Comparison of ENCODE assay signal across 28 mouse cellular contexts in the genomic region with DNA sequence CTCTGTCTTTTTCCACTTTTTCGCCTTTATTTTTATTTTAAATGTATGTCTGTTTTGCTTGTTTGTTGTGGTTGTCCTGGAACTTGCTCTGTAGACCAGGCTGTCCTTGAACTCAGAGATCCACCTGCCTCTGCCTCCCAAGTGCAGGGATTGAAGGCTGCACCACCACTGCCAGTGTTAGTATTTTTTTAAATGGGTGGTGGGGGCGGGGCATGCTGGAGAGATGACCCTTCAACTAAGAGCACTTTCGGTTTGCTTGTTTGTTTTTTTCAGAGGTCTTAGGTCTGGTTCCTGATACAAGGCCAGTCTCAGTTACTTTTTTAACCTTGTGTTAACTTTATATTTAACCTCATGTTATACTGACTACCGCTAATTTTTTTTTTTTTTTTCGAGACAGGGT. TPM values are rescaled to one million over a fixed set of nuclear protein-coding genes. Genes with fewer than 3 reads are reported as not detected.
A peak's percentile ranks its signal among the peaks of the same experiment; 100 is the strongest.
DNase-seq lines count a peak whose midpoint lies in the region; ATAC-seq and TF ChIP-seq lines count a peak whose summit lies in the region.
"Had no signal": no experiment of that assay in that cellular context is flagged by ENCODE, and none has a peak within 500 bp of the region (broad histone marks: within the 10 kb centered on the region; RNA-seq: fewer than 3 reads in every experiment).

No protein-coding gene starts in this region.

- H3K4me3 ChIP-seq in liver, adult 2 months (ENCODE audit: insufficient read depth, low read depth, low read length) = no peak overlapping the region
- H3K4me3 ChIP-seq in liver, embryonic 11.5 days (ENCODE audit: low read depth, low read length) = no peak overlapping the region
- no peak overlapping the region for H3K4me3 ChIP-seq in bone marrow, adult 2 months (replicated peaks; ENCODE audit: control insufficient read depth, low read depth, low read length)
- no peak overlapping the region for H3K4me3 ChIP-seq in macrophage (ENCODE audit: inconsistent target)
- H3K4me3 ChIP-seq: erythroblast, embryonic 14.5 days; forebrain, embryonic 12.5 days; heart, adult 2 months; heart, embryonic 13.5 days had no signal

- H3K4me1 ChIP-seq in liver, adult 2 months (ENCODE audit: control insufficient read depth, insufficient read depth, low read length) = no peaks in the 10 kb centered on the region
- H3K4me1 ChIP-seq in liver, embryonic 11.5 days (replicated peaks; ENCODE audit: control insufficient read depth, insufficient read depth, low read length) = peaks cover 3% of the 10 kb centered on the region
- peaks cover 15% of the 10 kb centered on the region for H3K4me1 ChIP-seq in bone marrow, adult 2 months (ENCODE audit: control insufficient read depth, insufficient read depth, low read length)
- H3K4me1 ChIP-seq: forebrain, embryonic 12.5 days had no signal

- no peaks in the 10 kb centered on the region for H3K9me3 ChIP-seq in liver, embryonic 11.5 days (ENCODE audit: control insufficient read depth, low read length)
- H3K9me3 ChIP-seq: forebrain, embryonic 12.5 days had no signal

- no peaks in the 10 kb centered on the region for H3K36me3 ChIP-seq in liver, adult 2 months (ENCODE audit: control insufficient read depth, insufficient read depth, low read length)
- H3K36me3 ChIP-seq in liver, embryonic 11.5 days (ENCODE audit: control insufficient read depth, insufficient read depth, low read length) = no peaks in the 10 kb centered on the region
- no peaks in the 10 kb centered on the region for H3K36me3 ChIP-seq in macrophage (ENCODE audit: inconsistent target)
- H3K36me3 ChIP-seq: forebrain, embryonic 12.5 days; heart, embryonic 13.5 days had no signal

- H3K79me2 ChIP-seq in liver, adult 2 months (ENCODE audit: control insufficient read depth, insufficient read depth, low read length) = no peaks in the 10 kb centered on the region
- H3K79me2 ChIP-seq in macrophage (ENCODE audit: inconsistent target) = no peaks in the 10 kb centered on the region; the same call in 1 of the 2 replicates

- 67% methylated on average over 5 of the region's 5 CpGs for WGBS in liver, adult 2 months
- 76% methylated on average over 5 of the region's 5 CpGs for WGBS in liver, embryonic 11.5 days
- 57% methylated on average over 5 of the region's 5 CpGs for WGBS in bone marrow, adult 2 months
- 60% methylated on average over 4 of the region's 5 CpGs for WGBS in macrophage (ENCODE audit: missing documents)

- no peak for TF ChIP-seq CTCF in liver, adult 2 months (IDR thresholded peaks at IDR 0.05; ENCODE audit: low read depth, low read length)
- no peak for TF ChIP-seq CTCF in bone marrow, adult 2 months (IDR thresholded peaks at IDR 0.05; ENCODE audit: control insufficient read depth, insufficient read depth, low read length)

- H3K4me2 ChIP-seq in liver, embryonic 11.5 days = no peak overlapping the region
- H3K4me2 ChIP-seq: forebrain, embryonic 12.5 days; heart, embryonic 13.5 days; hindbrain, embryonic 14.5 days; midbrain, embryonic 11.5 days had no signal

- H3K27ac ChIP-seq in liver, adult 2 months (replicated peaks; ENCODE audit: insufficient read depth, low read depth, low read length) = peak overlapping the region; percentile 42; the same call in 1 of the 2 replicates
- no peak overlapping the region for H3K27ac ChIP-seq in liver, embryonic 11.5 days (ENCODE audit: low read depth, low read length)
- peak overlapping the region; percentile 72 for H3K27ac ChIP-seq in bone marrow, adult 2 months (ENCODE audit: control insufficient read depth, insufficient read depth, low read depth, low read length, poor library complexity)
- H3K27ac ChIP-seq in macrophage = peak overlapping the region; percentile 84
- H3K27ac ChIP-seq: forebrain, embryonic 12.5 days; heart, adult 2 months; heart, embryonic 13.5 days; hindbrain, embryonic 14.5 days; liver, embryonic 14.5 days had no signal

- no peak for TF ChIP-seq POLR2A in liver, adult 2 months (IDR thresholded peaks at IDR 0.05; ENCODE audit: extremely low read depth, insufficient read depth, low read length)
- no peak for TF ChIP-seq POLR2A in bone marrow, adult 2 months (IDR thresholded peaks at IDR 0.05; ENCODE audit: borderline replicate concordance, control insufficient read depth, low read depth, low read length)

- no peak for ATAC-seq in liver, embryonic 11.5 days (replicated peaks; ENCODE audit: low FRiP score)
- no peak for ATAC-seq in megakaryocyte-erythroid progenitor cell, adult 5-6 weeks (replicated peaks; ENCODE audit: low FRiP score, low TSS enrichment, poor library complexity, severe bottlenecking)
- ATAC-seq: activated CD4-positive, CD25-positive, alpha-beta regulatory T cell, adult 4 months; CD4-positive, CD25-positive, alpha-beta regulatory T cell, adult 4 months; intestine, postnatal 0 days; midbrain, embryonic 16.5 days had no signal

- DNase-seq in liver, adult 2 months (ENCODE audit: extremely low read depth, low read depth, low spot score) = no peak
- DNase-seq in liver, embryonic 11.5 days (ENCODE audit: low spot score) = no peak
- DNase-seq in A20 (ENCODE audit: low read depth, low spot score) = peak; percentile 72
- DNase-seq in c-Kit-positive CD71-positive TER-119-positive erythroid progenitor cells, embryonic 14.5 days (ENCODE audit: low spot score) = no peak
- DNase-seq: adrenal gland, adult 2 months; cerebellum, adult 11-12 months; cerebellum, postnatal 10 days; gastrocnemius, postnatal 25 days; heart, postnatal 10 days; kidney, adult 9 months; kidney, postnatal 14 days; right cerebral cortex, postnatal 25 days; thymus, adult 2 months; thymus, postnatal 4 days had no signal

- no peak overlapping the region for H3K9ac ChIP-seq in liver, adult 2 months (ENCODE audit: low read depth, low read length)
- no peak overlapping the region for H3K9ac ChIP-seq in liver, embryonic 11.5 days (ENCODE audit: low read depth, low read length)
- H3K9ac ChIP-seq: forebrain, embryonic 12.5 days; heart, embryonic 13.5 days; hindbrain, embryonic 14.5 days; liver, embryonic 14.5 days had no signal

- H3K27me3 ChIP-seq in liver, adult 2 months (ENCODE audit: control insufficient read depth, insufficient read depth, low read length) = no peaks in the 10 kb centered on the region
- H3K27me3 ChIP-seq in liver, embryonic 11.5 days (replicated peaks; ENCODE audit: control insufficient read depth, insufficient read depth, low read length) = no peaks in the 10 kb centered on the region
- H3K27me3 ChIP-seq: forebrain, embryonic 12.5 days; heart, embryonic 13.5 days had no signal

RNA-seq across cellular contexts. Expression of a gene that starts 9.0 kb away (rescaled TPM):
- 2.5 and 3.0 TPM in 2 replicates for total RNA-seq in liver, adult 2 months (2014; rRNA removed)
- 1.3 and 3.1 TPM in 2 replicates for polyA plus RNA-seq in liver, adult 2 months (2012; rRNA removed)
- 2.7 and 3.3 TPM in 2 replicates for polyA plus RNA-seq in liver, embryonic 11.5 days (2014; fragmentation: Nextera tagmentation; extraction: Ambion mirVana)
- 10.5 and 22.4 TPM in 2 replicates for polyA plus RNA-seq in bone marrow, adult 2 months (2011; ENCODE audit: insufficient read depth, insufficient read length, low replicate concordance, missing spikeins)
- 100 to 1,000 TPM in 19 of 26 experiments, 10 to 100 TPM in 7; 17.5 to 808 (median 224) TPM for total RNA-seq in macrophage (2018; cell fraction: chromatin; rRNA removed)
- total RNA-seq in macrophage (2018; cell fraction: cytosol; rRNA removed) = 100 to 1,000 TPM in 24 of 26 experiments, 10 to 100 TPM in 2; 70.8 to 956 (median 317) TPM
- total RNA-seq in macrophage (2018; cell fraction: nucleus; rRNA removed) = 1,000 to 10,000 TPM in 5 of 26 experiments, 100 to 1,000 TPM in 17, 10 to 100 TPM in 4; 58.3 to 1,365 (median 493) TPM
- polyA plus RNA-seq in macrophage (2018) = 131 to 255 TPM (median 207 TPM) in 3 replicates
- total RNA-seq in megakaryocyte-erythroid progenitor cell, adult 5-6 weeks (2014; fragmentation: Nextera tagmentation) = 2.0 and 3.9 TPM in 2 replicates
- 0.80 and 1.7 TPM in 2 replicates for total RNA-seq in megakaryocyte-erythroid progenitor cell, adult 5-6 weeks (2017)

RNA-seq across cellular contexts. Expression of a gene that starts 37.0 kb away (rescaled TPM):
- 6.6 and 8.1 TPM in 2 replicates for total RNA-seq in liver, adult 2 months (2014; rRNA removed)
- polyA plus RNA-seq in liver, adult 2 months (2012; rRNA removed) = 9.2 and 11.1 TPM in 2 replicates
- polyA plus RNA-seq in liver, embryonic 11.5 days (2014; fragmentation: Nextera tagmentation; extraction: Ambion mirVana) = 156 and 165 TPM in 2 replicates
- 52.3 and 67.6 TPM in 2 replicates for polyA plus RNA-seq in bone marrow, adult 2 months (2011; ENCODE audit: insufficient read depth, insufficient read length, low replicate concordance, missing spikeins)
- total RNA-seq in macrophage (2018; cell fraction: chromatin; rRNA removed) = 10 to 100 TPM in 6 of 26 experiments, 1 to 10 TPM in 17, under 1 TPM in 1, not detected in 2; 0.62 to 21.0 (median 7.1) TPM
- 1 to 10 TPM; 3.1 to 8.9 (median 6.4) TPM for total RNA-seq in macrophage (2018; cell fraction: cytosol; rRNA removed)
- 10 to 100 TPM in 2 of 26 experiments, 1 to 10 TPM in 24; 1.1 to 34.1 (median 5.0) TPM for total RNA-seq in macrophage (2018; cell fraction: nucleus; rRNA removed)
- polyA plus RNA-seq in macrophage (2018) = 6.0 to 44.1 TPM (median 7.6 TPM) in 3 replicates
- 108 and 128 TPM in 2 replicates for total RNA-seq in megakaryocyte-erythroid progenitor cell, adult 5-6 weeks (2014; fragmentation: Nextera tagmentation)
- 52.6 and 55.3 TPM in 2 replicates for total RNA-seq in megakaryocyte-erythroid progenitor cell, adult 5-6 weeks (2017)

RNA-seq across cellular contexts. Expression of a gene that starts 37.8 kb away (rescaled TPM):
- 9.3 and 9.8 TPM in 2 replicates for total RNA-seq in liver, adult 2 months (2014; rRNA removed)
- 9.3 and 10.9 TPM in 2 replicates for polyA plus RNA-seq in liver, adult 2 months (2012; rRNA removed)
- 44.0 and 50.5 TPM in 2 replicates for polyA plus RNA-seq in liver, embryonic 11.5 days (2014; fragmentation: Nextera tagmentation; extraction: Ambion mirVana)
- polyA plus RNA-seq in bone marrow, adult 2 months (2011; ENCODE audit: insufficient read depth, insufficient read length, low replicate concordance, missing spikeins) = 43.5 and 50.2 TPM in 2 replicates
- total RNA-seq in macrophage (2018; cell fraction: chromatin; rRNA removed) = 10 to 100 TPM in 22 of 26 experiments, 1 to 10 TPM in 4; 8.5 to 28.9 (median 17.0) TPM
- total RNA-seq in macrophage (2018; cell fraction: cytosol; rRNA removed) = 10 to 100 TPM in 24 of 26 experiments, 1 to 10 TPM in 2; 9.1 to 26.5 (median 19.4) TPM
- 10 to 100 TPM in 21 of 26 experiments, 1 to 10 TPM in 5; 8.0 to 30.6 (median 14.2) TPM for total RNA-seq in macrophage (2018; cell fraction: nucleus; rRNA removed)
- polyA plus RNA-seq in macrophage (2018) = 19.7 to 37.4 TPM (median 26.3 TPM) in 3 replicates
- total RNA-seq in megakaryocyte-erythroid progenitor cell, adult 5-6 weeks (2014; fragmentation: Nextera tagmentation) = 67.6 and 68.4 TPM in 2 replicates
- 75.2 and 88.5 TPM in 2 replicates for total RNA-seq in megakaryocyte-erythroid progenitor cell, adult 5-6 weeks (2017)

RNA-seq across cellular contexts. Expression of a gene that starts 48.1 kb away (rescaled TPM):
- 0.34 and 0.65 TPM in 2 replicates for total RNA-seq in liver, adult 2 months (2014; rRNA removed)
- polyA plus RNA-seq in liver, adult 2 months (2012; rRNA removed) = 0.16 and 0.34 TPM in 2 replicates
- 2.9 and 3.2 TPM in 2 replicates for polyA plus RNA-seq in liver, embryonic 11.5 days (2014; fragmentation: Nextera tagmentation; extraction: Ambion mirVana)
- polyA plus RNA-seq in bone marrow, adult 2 months (2011; ENCODE audit: insufficient read depth, insufficient read length, low replicate concordance, missing spikeins) = 1.7 TPM in 1 of 2 replicates, not detected in the other
- 1 to 10 TPM in 11 of 26 experiments, under 1 TPM in 8, not detected in 7; 0.38 to 3.7 (median 1.2) TPM for total RNA-seq in macrophage (2018; cell fraction: chromatin; rRNA removed)
- 1 to 10 TPM in 20 of 26 experiments, under 1 TPM in 6; 0.51 to 7.5 (median 2.2) TPM for total RNA-seq in macrophage (2018; cell fraction: cytosol; rRNA removed)
- 10 to 100 TPM in 8 of 26 experiments, 1 to 10 TPM in 14, under 1 TPM in 4; 0.85 to 22.2 (median 5.7) TPM for total RNA-seq in macrophage (2018; cell fraction: nucleus; rRNA removed)
- polyA plus RNA-seq in macrophage (2018) = 1.0 to 8.5 TPM (median 1.9 TPM) in 3 replicates
- not detected in 2 replicates for total RNA-seq in megakaryocyte-erythroid progenitor cell, adult 5-6 weeks (2014; fragmentation: Nextera tagmentation)
- not detected in 2 replicates for total RNA-seq in megakaryocyte-erythroid progenitor cell, adult 5-6 weeks (2017)
